Mouse (Mus musculus): Measurements from ENCODE around the gene Flii. TPM values are rescaled to one million over a fixed set of nuclear protein-coding genes. Genes with fewer than 3 reads are reported as not detected.
A peak's percentile ranks its signal among the peaks of the same experiment; 100 is the strongest.

Gene Flii
- polyA plus RNA-seq, 1 experiment from 2014 or later: 63.8 TPM

DNA sequence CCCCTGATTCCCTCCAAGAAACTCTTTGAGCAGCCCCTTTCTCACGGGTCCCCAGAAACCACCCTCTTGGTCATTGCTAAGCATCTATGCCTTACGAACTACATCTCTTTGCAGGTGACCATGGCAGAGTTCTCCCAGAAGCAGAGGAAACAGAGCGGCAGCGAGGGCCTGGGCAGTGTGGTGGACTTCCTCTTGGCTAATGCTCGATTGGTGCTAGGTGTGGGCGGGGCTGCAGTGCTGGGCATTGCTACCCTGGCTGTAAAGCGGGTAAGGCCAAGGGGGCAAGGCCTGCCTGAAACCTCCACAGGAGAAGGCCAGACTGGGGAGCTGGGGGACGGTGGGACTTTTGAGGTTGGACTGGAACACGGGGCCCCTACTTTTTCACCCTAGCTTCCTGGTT is 3.1 kb upstream of the Flii start:
- no peak overlapping the region for H3K27ac ChIP-seq (replicated peaks; ENCODE audit: low read depth, low read length)
- H3K9me3 ChIP-seq (ENCODE audit: control insufficient read depth, low read length): no peaks in the 10 kb centered on the region
- no peak overlapping the region for H3K9ac ChIP-seq (replicated peaks; ENCODE audit: low read length)
- DNase-seq: no peak
- H3K36me3 ChIP-seq (ENCODE audit: control insufficient read depth, insufficient read depth, low read length): peaks cover 28% of the 10 kb centered on the region
- 88% methylated on average over 9 of the region's 9 CpGs for WGBS
- ATAC-seq (ENCODE audit: low FRiP score, low TSS enrichment): no peak
- H3K4me1 ChIP-seq (ENCODE audit: control insufficient read depth, insufficient read depth, low read length): peaks cover 21% of the 10 kb centered on the region; the same call in 1 of the 2 replicates
- H3K4me2 ChIP-seq (ENCODE audit: low read length): no peak overlapping the region
- no peak overlapping the region for H3K4me3 ChIP-seq (replicated peaks; ENCODE audit: low read depth, low read length)
- no peaks in the 10 kb centered on the region for H3K27me3 ChIP-seq (ENCODE audit: control insufficient read depth, insufficient read depth, low read length)

DNA sequence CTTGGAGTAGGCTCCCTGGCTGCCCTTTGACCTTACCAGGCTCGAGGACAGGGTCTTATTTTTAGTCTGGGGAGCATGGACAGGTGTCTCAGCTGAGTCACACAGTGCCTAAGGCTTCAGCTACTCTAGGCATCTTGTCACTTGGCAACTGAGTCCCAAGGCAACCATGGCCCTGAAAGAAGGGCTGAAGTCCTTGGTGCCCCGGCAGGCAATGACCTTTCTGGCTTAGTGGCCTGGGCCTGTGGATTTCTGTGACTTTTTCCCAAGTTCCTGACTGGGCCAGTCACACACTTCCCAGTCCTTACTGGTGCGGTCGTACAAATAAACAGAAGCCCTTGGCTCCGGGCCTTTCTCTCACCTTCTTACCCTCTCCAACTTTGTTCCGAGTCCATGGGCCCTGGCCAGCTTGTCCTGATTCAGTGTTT is 2.2 kb upstream of the Flii start:
- ATAC-seq (ENCODE audit: low FRiP score, low TSS enrichment) (no peak), DNase-seq (no peak)
- Histone ChIP-seq H3K9me3 (ENCODE audit: control insufficient read depth, low read length) (no peaks in the 10 kb centered on the region), H3K36me3 (ENCODE audit: control insufficient read depth, insufficient read depth, low read length) (peaks cover 34% of the 10 kb centered on the region), H3K4me3 (replicated peaks; ENCODE audit: low read depth, low read length) (peak overlapping the region; percentile 91), H3K27me3 (ENCODE audit: control insufficient read depth, insufficient read depth, low read length) (no peaks in the 10 kb centered on the region), H3K9ac (replicated peaks; ENCODE audit: low read length) (peak overlapping the region; percentile 64; the same call in 1 of the 2 replicates), H3K4me1 (ENCODE audit: control insufficient read depth, insufficient read depth, low read length) (peaks cover 21% of the 10 kb centered on the region; the same call in 1 of the 2 replicates), H3K27ac (replicated peaks; ENCODE audit: low read depth, low read length) (no peak overlapping the region), H3K4me2 (ENCODE audit: low read length) (peak overlapping the region; percentile 74)
- 80% methylated on average over 6 of the region's 6 CpGs for WGBS

DNA sequence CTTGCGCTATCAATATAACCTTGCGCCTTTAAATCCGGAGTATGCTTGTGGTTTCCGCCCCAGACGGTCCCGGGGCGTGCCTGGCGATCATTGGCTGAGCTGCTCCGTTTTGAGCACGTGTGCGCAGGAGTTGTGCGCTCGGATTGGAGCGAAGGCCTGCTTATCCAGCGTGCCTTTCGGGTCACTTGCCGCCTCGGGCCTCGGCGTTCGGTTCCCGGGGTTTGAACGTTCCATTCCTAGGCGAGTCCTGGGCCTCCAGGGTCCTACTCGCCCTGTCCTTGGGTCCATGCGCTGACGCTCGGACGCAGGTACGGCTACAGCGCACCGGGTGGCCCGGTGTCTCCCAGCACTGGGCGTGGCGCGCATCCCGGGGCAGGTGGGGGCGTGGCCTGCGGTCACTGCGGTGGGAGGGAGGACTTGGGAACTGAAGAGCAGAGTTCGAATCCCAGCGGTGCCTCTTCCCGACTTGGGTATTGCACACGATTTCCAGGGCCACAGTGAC is 1.2 kb upstream of the Flii start, which contains the start of gene Mief2:
TSS of gene Mief2 (plus strand) at position 139 of the 502 bp plus-strand sequence.
- 1% methylated on average over 44 of the region's 44 CpGs for WGBS
- H3K36me3 ChIP-seq (ENCODE audit: control insufficient read depth, insufficient read depth, low read length): peaks cover 40% of the 10 kb centered on the region
- ATAC-seq (ENCODE audit: low FRiP score, low TSS enrichment): peak; percentile 92

DNA sequence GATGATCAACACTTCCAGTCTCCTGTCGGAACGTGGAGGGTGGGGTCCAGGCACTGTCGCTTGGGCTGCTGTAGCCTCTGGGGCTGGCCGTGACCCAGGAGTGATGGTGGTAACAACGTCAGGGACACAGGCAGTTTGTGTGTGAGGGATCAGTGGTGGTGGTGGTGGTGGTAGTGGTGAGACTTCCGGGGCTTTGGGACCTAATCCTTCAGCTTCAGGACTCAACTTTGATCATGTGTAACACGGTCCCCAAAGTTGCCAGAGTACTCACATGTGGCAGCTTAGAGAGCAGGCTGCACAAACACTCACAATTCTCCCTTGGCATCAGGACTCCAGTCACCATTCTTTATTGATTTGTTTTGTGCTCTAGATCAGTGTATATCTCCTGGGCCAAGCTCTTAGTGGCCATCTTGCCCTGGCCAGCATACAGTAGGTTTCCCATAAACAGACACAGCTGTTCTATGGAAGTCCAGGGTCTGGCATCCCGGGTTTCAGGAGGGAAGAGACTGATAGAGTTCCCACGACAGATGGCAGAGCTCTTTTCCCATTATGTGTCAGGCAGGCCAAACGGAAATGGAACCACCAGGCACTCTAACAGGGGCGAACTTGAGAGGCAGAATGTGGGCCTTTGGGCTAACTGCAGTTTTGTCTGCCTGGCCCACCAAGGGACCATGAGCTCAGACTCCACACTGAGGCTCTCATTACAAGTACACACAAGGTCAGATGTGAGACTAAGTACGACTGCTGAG is 503 bp upstream of the Flii start:
- H3K9ac ChIP-seq (replicated peaks; ENCODE audit: low read length): peak overlapping the region; percentile 84; the same call in 1 of the 2 replicates
- H3K27ac ChIP-seq (replicated peaks; ENCODE audit: low read depth, low read length): peak overlapping the region; percentile 79
- peak overlapping the region; percentile 91 for H3K4me3 ChIP-seq (replicated peaks; ENCODE audit: low read depth, low read length)
- H3K36me3 ChIP-seq (ENCODE audit: control insufficient read depth, insufficient read depth, low read length): peaks cover 41% of the 10 kb centered on the region
- WGBS: 8% methylated on average over 12 of the region's 12 CpGs
- DNase-seq (peak; percentile 24), ATAC-seq (ENCODE audit: low FRiP score, low TSS enrichment) (peak; percentile 1; the same call in 1 of the 2 replicates)
- no peaks in the 10 kb centered on the region for H3K9me3 ChIP-seq (ENCODE audit: control insufficient read depth, low read length)
- H3K27me3 ChIP-seq (ENCODE audit: control insufficient read depth, insufficient read depth, low read length): no peaks in the 10 kb centered on the region
- H3K4me2 ChIP-seq (ENCODE audit: low read length): peak overlapping the region; percentile 74
- peaks cover 21% of the 10 kb centered on the region; the same call in 1 of the 2 replicates for H3K4me1 ChIP-seq (ENCODE audit: control insufficient read depth, insufficient read depth, low read length)

More for the DNA sequence above, 1.2 kb upstream of the Flii start, which contains the start of gene Mief2:
- DNase-seq: peak; percentile 97
- H3K4me2 ChIP-seq (ENCODE audit: low read length): peak within 1 kb of the TSS; percentile 74
- no peaks in the 10 kb centered on the region for H3K27me3 ChIP-seq (ENCODE audit: control insufficient read depth, insufficient read depth, low read length)
- peak within 1 kb of the TSS; percentile 91 for H3K4me3 ChIP-seq (replicated peaks; ENCODE audit: low read depth, low read length)
- H3K27ac ChIP-seq (replicated peaks; ENCODE audit: low read depth, low read length): peak within 1 kb of the TSS; percentile 89
- peaks cover 21% of the 10 kb centered on the region; the same call in 1 of the 2 replicates for H3K4me1 ChIP-seq (ENCODE audit: control insufficient read depth, insufficient read depth, low read length)
- peak within 1 kb of the TSS; percentile 84 for H3K9ac ChIP-seq (replicated peaks; ENCODE audit: low read length)
- no peaks in the 10 kb centered on the region for H3K9me3 ChIP-seq (ENCODE audit: control insufficient read depth, low read length)

DNA sequence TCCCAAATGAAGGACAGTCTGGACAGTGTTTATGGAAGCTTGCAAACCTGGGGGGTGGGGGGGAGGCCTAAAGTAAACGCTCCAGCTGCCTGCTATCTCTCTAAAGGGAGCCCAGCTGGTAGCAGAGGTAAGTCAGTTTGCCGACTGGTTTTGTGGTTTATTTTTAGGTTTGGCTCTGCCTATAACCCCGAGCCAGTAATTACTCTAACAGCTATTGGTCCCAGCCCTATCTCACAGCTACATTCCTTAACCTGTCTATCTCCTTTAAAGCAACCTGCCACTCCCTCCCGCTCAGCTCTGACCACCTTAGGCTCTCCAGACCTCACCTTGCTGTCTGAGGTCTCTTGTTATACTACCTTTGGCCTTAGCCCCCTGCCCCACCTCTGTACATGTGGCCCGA is 7.8 kb downstream of the Flii start:
- no peak for ATAC-seq (ENCODE audit: low FRiP score, low TSS enrichment)
- peaks cover 97% of the 10 kb centered on the region for H3K36me3 ChIP-seq (ENCODE audit: control insufficient read depth, insufficient read depth, low read length)
- no peak overlapping the region for H3K9ac ChIP-seq (replicated peaks; ENCODE audit: low read length)
- no peak overlapping the region for H3K4me3 ChIP-seq (replicated peaks; ENCODE audit: low read depth, low read length)
- H3K9me3 ChIP-seq (ENCODE audit: control insufficient read depth, low read length): no peaks in the 10 kb centered on the region
- WGBS: 94% methylated on average over 5 of the region's 5 CpGs
- H3K4me2 ChIP-seq (ENCODE audit: low read length): no peak overlapping the region
- no peaks in the 10 kb centered on the region for H3K27me3 ChIP-seq (ENCODE audit: control insufficient read depth, insufficient read depth, low read length)
- H3K27ac ChIP-seq (replicated peaks; ENCODE audit: low read depth, low read length): no peak overlapping the region
- H3K4me1 ChIP-seq (ENCODE audit: control insufficient read depth, insufficient read depth, low read length): no peaks in the 10 kb centered on the region
- no peak for DNase-seq

DNA sequence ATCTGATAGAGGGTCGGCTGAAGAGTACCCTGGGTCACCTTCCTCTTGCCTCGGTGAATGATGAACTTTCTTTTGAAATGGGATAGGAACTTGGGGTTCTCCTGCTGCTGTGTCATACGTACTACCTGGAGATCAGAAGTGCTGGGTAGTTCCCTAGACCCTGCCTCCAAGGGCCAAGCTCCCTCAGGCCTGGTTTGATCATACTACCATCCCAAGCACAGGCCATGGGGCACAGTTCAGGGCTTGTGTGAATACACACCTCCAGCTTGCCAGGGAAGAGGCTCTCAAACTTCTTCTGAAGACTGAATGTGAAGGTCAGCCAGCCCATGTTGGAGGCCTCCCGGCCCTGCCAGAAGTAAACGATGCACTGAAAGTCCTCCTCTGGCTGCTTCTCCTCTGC is 11.2 kb downstream of the Flii start:
- 95% methylated on average over 5 of the region's 5 CpGs for WGBS
- Histone ChIP-seq H3K9ac (replicated peaks; ENCODE audit: low read length) (no peak overlapping the region), H3K4me1 (ENCODE audit: control insufficient read depth, insufficient read depth, low read length) (no peaks in the 10 kb centered on the region), H3K4me2 (ENCODE audit: low read length) (no peak overlapping the region), H3K27ac (replicated peaks; ENCODE audit: low read depth, low read length) (no peak overlapping the region), H3K9me3 (ENCODE audit: control insufficient read depth, low read length) (no peaks in the 10 kb centered on the region), H3K36me3 (ENCODE audit: control insufficient read depth, insufficient read depth, low read length) (peaks cover 98% of the 10 kb centered on the region), H3K4me3 (replicated peaks; ENCODE audit: low read depth, low read length) (no peak overlapping the region), H3K27me3 (ENCODE audit: control insufficient read depth, insufficient read depth, low read length) (no peaks in the 10 kb centered on the region)
- ATAC-seq (ENCODE audit: low FRiP score, low TSS enrichment) (no peak), DNase-seq (no peak)

DNA sequence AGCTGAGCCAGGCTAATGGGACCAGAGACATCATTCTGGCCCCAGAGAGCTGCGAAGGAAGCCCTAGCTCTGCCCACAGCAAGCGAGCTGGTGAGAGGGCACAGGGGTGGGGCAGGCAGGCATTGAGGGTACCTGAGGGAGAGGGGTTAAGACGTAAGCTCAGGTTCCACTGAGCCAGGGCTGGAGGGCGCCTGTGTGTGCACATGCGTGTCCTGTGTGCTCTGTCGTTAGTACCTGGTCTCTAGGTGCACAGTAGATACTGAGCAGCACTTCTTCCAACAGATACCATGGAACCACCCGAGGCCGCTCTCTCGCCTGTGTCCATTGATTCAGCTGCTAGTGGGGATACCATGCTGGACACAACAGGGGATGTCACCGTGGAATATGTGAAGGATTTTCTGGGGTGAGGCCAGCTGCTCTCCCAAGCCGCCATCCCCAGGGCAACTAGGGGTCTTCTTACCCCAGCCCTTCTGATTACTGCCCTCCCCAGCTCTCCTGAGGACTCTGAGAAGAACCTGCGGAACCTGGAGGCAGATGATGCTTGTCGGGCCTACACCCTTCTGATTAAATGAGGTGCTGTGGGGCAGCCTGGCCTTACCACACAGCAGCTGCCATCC is 14.3 kb downstream of the Flii start:
- Histone ChIP-seq H3K4me3 (replicated peaks; ENCODE audit: low read depth, low read length) (no peak overlapping the region), H3K4me2 (ENCODE audit: low read length) (no peak overlapping the region), H3K27ac (replicated peaks; ENCODE audit: low read depth, low read length) (no peak overlapping the region), H3K9ac (replicated peaks; ENCODE audit: low read length) (no peak overlapping the region), H3K9me3 (ENCODE audit: control insufficient read depth, low read length) (no peaks in the 10 kb centered on the region), H3K36me3 (ENCODE audit: control insufficient read depth, insufficient read depth, low read length) (peaks cover 98% of the 10 kb centered on the region), H3K4me1 (ENCODE audit: control insufficient read depth, insufficient read depth, low read length) (no peaks in the 10 kb centered on the region), H3K27me3 (ENCODE audit: control insufficient read depth, insufficient read depth, low read length) (no peaks in the 10 kb centered on the region)
- no peak for ATAC-seq (ENCODE audit: low FRiP score, low TSS enrichment)
- 95% methylated on average over 13 of the region's 13 CpGs for WGBS
- no peak for DNase-seq

DNA sequence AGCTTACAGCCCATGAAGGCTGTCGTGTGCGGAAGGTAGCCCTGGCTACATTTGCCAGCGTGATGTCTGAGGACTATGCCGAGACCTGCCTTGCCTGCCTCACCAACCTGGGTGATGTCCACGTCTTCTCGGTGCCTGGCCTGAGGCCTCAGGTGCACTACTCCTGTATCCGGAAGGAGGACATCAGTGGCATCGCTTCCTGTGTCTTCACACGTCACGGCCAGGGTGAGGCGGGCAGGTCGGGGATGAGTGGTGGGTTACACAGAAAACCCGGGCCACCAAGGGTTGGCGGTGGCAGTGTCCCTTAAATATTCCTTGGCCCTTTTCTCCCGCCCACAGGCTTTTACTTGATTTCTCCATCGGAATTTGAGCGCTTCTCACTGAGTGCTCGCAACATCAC is 15.0 kb downstream of the Flii start:
- H3K9me3 ChIP-seq (ENCODE audit: control insufficient read depth, low read length): no peaks in the 10 kb centered on the region
- H3K27ac ChIP-seq (replicated peaks; ENCODE audit: low read depth, low read length): no peak overlapping the region
- H3K4me2 ChIP-seq (ENCODE audit: low read length): no peak overlapping the region
- DNase-seq: no peak
- no peak for ATAC-seq (ENCODE audit: low FRiP score, low TSS enrichment)
- H3K36me3 ChIP-seq (ENCODE audit: control insufficient read depth, insufficient read depth, low read length): peaks cover 100% of the 10 kb centered on the region
- 95% methylated on average over 18 of the region's 18 CpGs for WGBS
- H3K4me3 ChIP-seq (replicated peaks; ENCODE audit: low read depth, low read length): no peak overlapping the region
- H3K4me1 ChIP-seq (ENCODE audit: control insufficient read depth, insufficient read depth, low read length): no peaks in the 10 kb centered on the region
- no peaks in the 10 kb centered on the region for H3K27me3 ChIP-seq (ENCODE audit: control insufficient read depth, insufficient read depth, low read length)
- no peak overlapping the region for H3K9ac ChIP-seq (replicated peaks; ENCODE audit: low read length)

Measured in midbrain, embryonic 14.5 days (tissue).